ENCODE assay signal across 36 mouse cellular contexts in the genomic region with DNA sequence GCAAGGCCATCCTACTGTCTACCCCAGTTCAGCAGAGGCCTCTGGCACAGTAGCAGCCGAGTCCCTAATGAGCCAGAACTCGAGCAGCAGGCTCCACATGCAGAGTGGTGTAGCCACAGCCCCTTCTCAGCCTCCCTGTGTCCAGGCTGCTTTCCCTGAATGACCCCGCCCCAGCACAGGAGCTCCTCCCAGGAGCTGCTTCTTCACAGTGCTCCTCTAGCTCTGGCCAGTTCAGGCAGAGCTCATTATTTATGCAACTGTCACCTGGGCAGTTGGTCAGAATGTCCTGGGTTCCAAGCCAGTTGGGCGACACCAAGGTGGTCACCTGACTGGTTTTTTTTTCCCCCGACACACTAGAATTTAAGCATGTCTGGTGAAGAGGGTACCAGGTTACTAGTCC. TPM values are rescaled to one million over a fixed set of nuclear protein-coding genes. Genes with fewer than 3 reads are reported as not detected.
"Had no signal": no experiment of that assay in that cellular context is flagged by ENCODE, and none has a peak within 500 bp of the region (broad histone marks: within the 10 kb centered on the region; RNA-seq: fewer than 3 reads in every experiment).

A gene (plus strand): TSS at position 301 of the 400 bp plus-strand sequence.

RNA-seq across cellular contexts. Expression of the gene that starts here (rescaled TPM):
- total RNA-seq: left cerebral cortex, adult 8-10 months; left cerebral cortex, postnatal 10 days; left cerebral cortex, postnatal 14 days; left cerebral cortex, postnatal 25 days; left cerebral cortex, postnatal 36 days; left cerebral cortex, postnatal 4 days; liver, adult 2 months; megakaryocyte-erythroid progenitor cell, adult 5-6 weeks; midbrain, postnatal 0 days had no signal
- polyA plus RNA-seq: limb, embryonic 10.5 days; limb, embryonic 11.5 days; limb, embryonic 12.5 days; limb, embryonic 13.5 days; limb, embryonic 14.5 days; limb, embryonic 15.5 days; liver, adult 2 months; liver, embryonic 11.5 days; liver, embryonic 12.5 days; liver, embryonic 13.5 days; liver, embryonic 14.5 days; liver, embryonic 15.5 days; liver, embryonic 16.5 days; liver, postnatal 0 days; lung, adult 2 months; lung, embryonic 14.5 days; lung, embryonic 15.5 days; lung, embryonic 16.5 days; lung, postnatal 0 days; midbrain, embryonic 10.5 days; midbrain, embryonic 11.5 days; midbrain, embryonic 12.5 days; midbrain, embryonic 13.5 days; midbrain, embryonic 14.5 days; midbrain, embryonic 15.5 days; midbrain, embryonic 16.5 days; midbrain, postnatal 0 days; myocyte; neural tube, embryonic 11.5 days had no signal
